Mouse (Mus musculus) cerebellum, postnatal 4 days (tissue): Measurements from ENCODE around the gene Glt6d1.

Experiments
- DNase-seq, 2 experiments: peaks; one replicate each; pipeline ENCODE4 v3.0.0; 2022; ENCODE audit warnings: low spot score in 2 of 2, mixed read lengths in 1 of 2

Gene Glt6d1

GRCm38 (mm10) chr2:25797635-25798034, 18.0 kb downstream of the Glt6d1 start:
- no peak for DNase-seq

GRCm38 (mm10) chr2:25789092-25789491, 26.6 kb downstream of the Glt6d1 start:
- DNase-seq, result no peak

DNA sequence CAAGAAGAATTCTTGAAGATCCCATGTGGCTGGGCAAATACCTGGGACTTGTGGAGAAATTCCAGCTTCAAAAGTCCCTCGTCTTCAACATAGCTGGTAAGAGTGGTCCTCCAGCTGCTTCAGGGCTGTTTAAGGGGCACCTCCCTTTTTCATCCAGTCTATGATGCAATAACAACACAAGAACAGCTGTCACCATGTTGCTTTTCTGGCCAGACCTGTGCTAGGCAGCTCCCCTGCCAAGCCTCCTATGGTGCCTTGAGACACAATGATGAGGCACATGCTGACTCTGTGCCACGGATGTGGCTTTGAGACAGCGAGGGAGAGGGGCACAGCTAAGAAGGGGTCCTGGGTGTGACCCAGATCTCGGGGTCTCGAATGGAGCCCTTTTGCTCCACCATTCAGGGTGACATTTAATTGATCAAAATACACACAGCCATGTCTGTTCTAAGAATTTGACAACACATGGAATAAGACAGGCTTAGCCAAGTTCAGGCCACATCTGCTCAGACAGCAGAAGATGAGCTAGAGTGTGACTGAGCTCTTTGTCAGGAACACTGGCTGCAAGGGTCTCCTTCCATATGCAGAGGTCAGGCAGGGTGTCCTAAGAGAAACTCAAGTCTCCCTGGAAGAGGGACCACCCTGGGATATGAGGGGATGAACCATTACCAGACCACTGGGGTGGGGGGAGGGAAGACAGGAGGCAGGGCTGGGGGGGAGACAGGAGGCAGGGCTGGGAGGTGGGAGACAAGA, 29.9 kb downstream of the Glt6d1 start:
- no peak for DNase-seq

DNA sequence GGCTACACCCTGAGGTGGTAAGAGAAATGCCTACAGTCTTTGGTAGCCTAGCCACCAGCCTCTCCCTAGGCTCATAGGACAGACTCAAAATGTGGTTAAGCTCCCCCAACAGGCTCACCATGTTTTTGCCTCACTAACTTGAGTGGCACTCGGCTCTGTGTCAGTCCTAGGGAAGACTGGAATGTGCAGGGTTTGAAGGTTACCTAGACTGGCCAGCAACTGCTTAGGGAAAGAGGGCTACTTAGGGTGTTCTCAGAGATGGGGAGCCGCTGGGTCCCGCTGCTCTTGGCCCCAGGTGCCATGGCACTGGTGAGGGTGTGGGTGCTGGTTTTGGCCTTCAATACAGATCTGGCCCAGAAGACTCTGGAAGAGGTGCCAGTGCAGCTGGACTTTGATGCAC, 33.7 kb downstream of the Glt6d1 start, which contains the start of gene Gm13539:
TSS of gene Gm13539 (plus strand) at position 301 of the 400 bp plus-strand sequence.
- no peak for DNase-seq

- DNase-seq, result no peak
Observed at GRCm38 (mm10) chr2:25780921-25781320, 34.7 kb downstream of the Glt6d1 start.

- no peak for DNase-seq
Observed at GRCm38 (mm10) chr2:25779076-25779475, 36.6 kb downstream of the Glt6d1 start.

GRCm38 (mm10) chr2:25776717-25777116, 38.9 kb downstream of the Glt6d1 start, which contains the start of gene Lcn11:
Lcn11 (plus strand) TSS chr2:25777017.
- DNase-seq, result no peak

GRCm38 (mm10) chr2:25775991-25776390, 39.7 kb downstream of the Glt6d1 start:
- no peak for DNase-seq

GRCm38 (mm10) chr2:25774640-25775039, 41.0 kb downstream of the Glt6d1 start:
- DNase-seq, result no peak

- DNase-seq, result no peak
Observed at GRCm38 (mm10) chr2:25773507-25773906, 42.1 kb downstream of the Glt6d1 start.

DNA sequence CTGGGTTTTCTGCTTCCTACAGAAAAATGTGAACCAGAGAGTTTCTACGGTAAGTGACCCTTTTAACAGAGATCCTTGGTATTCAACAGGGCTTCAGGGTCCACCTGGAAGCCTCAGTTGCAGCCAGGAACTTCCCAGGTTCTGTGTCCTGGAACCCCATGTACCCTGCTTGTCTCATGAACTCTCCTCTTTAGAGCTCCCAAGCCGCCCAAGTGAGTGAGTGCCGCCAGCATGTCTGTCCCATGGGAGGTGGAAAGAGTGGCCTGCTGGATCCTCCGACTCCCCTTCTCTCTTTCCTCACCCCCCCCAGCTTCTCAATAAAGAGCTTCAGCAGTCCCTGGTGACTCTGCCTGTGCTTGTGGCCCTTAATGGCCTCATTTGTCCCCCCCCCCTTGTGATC, 47.9 kb downstream of the Glt6d1 start:
- DNase-seq, result no peak

DNA sequence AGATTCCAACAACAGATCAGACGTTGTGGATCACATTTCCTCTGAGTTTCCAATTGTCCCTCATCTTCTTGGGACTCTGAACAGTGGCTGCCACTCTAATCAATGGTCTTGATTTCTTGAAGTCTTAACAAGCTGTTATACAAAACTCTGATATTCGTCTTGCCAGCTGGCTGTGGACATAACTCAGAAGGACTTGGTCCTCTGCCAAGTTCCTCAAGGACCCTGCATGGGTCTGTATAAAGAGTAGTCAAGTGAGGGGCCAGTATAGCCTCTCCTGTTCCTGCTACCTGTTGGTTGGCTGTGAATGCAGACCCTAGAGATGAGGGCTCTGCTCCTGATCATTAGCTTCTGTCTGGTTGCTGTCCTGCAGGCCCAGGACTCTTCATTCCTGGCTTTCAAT, 50.4 kb downstream of the Glt6d1 start, which contains the start of gene Lcn3:
TSS of gene Lcn3 (plus strand) at position 301 of the 400 bp plus-strand sequence.
- DNase-seq, result no peak

GRCm38 (mm10) chr2:25758064-25758625, 57.5 kb downstream of the Glt6d1 start:
- DNase-seq, result no peak

DNA sequence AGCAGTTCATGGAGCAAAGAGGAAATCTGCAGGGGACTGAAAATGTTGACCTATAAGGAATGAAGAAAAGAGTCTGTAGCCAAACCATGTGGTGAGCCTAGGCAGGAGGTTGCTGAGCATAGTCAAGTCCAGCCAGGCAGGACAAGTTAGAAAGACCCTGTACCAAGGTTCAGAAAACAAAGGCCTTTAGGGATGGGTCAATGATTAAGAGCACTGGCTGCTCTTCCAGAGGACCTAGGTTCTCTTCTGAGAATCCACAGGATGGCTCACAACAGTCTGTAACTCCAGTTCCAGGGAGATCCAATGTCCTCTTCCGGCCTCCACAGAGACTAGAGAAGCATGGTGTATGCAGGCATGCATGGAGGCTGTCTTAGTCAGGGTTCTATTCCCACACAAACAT, 61.4 kb downstream of the Glt6d1 start:
- no peak for DNase-seq
